Mouse (Mus musculus): ENCODE measurements around the gene Dock3.
"Not testable (repeated sequence)": the region's sequence is repeated elsewhere in the genome, so short reads cannot be mapped to it uniquely, and the experiment has no call there.

DNA sequence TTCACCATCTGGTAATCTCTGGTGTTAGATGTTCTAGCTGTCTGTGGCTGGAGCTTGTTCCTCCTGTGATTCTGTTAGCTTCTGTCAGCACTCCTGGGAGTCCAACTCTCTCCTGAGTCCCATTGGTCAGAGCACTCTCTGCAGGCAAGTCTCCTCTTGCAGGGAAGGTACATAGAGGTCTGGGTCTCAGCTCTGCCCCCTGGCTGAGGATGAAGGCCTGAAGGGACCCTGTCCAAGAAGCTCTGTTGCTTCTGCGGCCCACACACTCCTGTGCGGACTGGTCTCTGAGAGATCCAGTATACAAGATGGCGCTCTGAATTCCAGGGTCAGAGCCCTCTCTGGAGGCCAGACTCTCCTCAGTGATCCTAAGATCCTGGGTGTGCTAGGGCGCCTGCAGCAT lies 75.3 kb downstream of the Dock3 start:
- TF ChIP-seq CTCF (IDR thresholded peaks at IDR 0.05; ENCODE audit: low read depth, low read length); POLR2A (IDR thresholded peaks at IDR 0.05; ENCODE audit: borderline replicate concordance, low read depth, low read length): not testable (repeated sequence)
